Mouse (Mus musculus) erythroblast, embryonic 14.5 days (primary cell): ENCODE results near the gene Rpl18.

Experiments used
- GATA1 ChIP-seq: IDR thresholded peaks from 2 replicates; pipeline ENCODE4 v1.6.1; 2012; ENCODE audit warnings: low read length, inconsistent platforms, mixed read lengths
- TAL1 ChIP-seq: IDR thresholded peaks from 3 replicates; pipeline ENCODE4 v1.6.1; 2012; ENCODE audit warnings: low read length, inconsistent platforms, mixed read lengths

DNA sequence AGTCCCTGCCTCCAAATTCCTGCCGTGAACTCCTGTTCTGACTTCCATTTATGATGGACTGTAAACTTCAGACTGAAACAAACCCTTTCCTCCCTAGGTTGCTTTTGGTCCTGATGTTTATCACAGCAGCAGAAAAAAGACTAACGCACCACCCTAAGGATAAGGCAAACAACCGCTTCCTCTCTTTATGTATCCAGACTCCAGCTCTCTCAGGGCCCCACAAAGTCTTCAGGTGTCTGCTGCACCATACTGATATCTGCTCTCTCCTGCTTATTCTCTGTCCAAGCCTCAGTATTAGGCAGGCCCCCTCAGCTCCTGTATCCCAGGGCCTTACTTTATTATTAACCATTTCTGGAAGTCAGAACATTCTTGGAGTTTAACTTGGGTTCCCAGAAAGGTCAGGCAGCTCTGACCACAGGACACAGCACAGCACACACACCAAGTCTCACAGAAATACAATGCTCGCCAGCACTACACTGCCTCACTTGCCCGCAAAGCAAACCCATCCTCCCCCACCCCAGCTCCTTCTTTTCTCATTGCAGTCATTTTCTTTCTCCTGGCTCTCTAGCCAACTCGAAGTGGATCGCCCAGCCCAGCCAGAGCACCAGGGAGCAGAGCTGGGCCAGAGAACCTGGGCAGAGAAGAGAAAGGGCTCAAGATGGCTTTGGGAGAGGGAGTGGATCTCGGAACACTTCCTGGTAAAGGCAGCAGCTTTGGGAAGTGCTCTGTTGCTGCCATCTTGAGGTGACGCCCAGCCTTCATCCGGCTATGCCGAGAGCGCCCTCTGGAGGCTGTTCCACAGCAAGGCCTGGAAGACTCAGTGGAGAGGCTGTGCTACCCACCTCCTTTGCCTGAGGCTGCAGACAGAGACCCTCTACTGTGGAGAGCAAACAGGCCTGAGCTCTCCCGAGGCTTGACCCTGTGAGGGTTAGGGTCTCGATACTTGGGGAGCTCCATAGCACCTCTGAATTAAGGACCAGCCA lies 32.8 kb upstream of the Rpl18 start:
- TF ChIP-seq GATA1 (no peak), TAL1 (no peak)
